Mouse (Mus musculus) C2C12 (cell line): ENCODE data around the gene Chst8. TPM values are rescaled to one million over a fixed set of nuclear protein-coding genes. Genes with fewer than 3 reads are reported as not detected.

ENCODE experiments used
- H3K27me3 ChIP-seq: one replicate; pipeline ENCODE4 v1.6.1; 2011; ENCODE audit not compliant: control insufficient read depth, insufficient read depth, insufficient read length
- H3K36me3 ChIP-seq: one replicate; pipeline ENCODE4 v1.6.1; 2011; ENCODE audit not compliant: control insufficient read depth, insufficient read depth
- H3K4me3 ChIP-seq: one replicate; pipeline ENCODE4 v1.5.1; 2011; ENCODE audit warnings: mild to moderate bottlenecking, control low read depth; ENCODE audit not compliant: poor library complexity, insufficient read depth, severe bottlenecking
- H3K79me2 ChIP-seq: one replicate; pipeline ENCODE4 v1.6.1; 2011; ENCODE audit not compliant: control insufficient read depth, insufficient read depth
- H3K79me3 ChIP-seq: one replicate; pipeline ENCODE4 v1.6.1; 2011; ENCODE audit warnings: low read depth, control low read depth
- H3ac ChIP-seq: one replicate; pipeline ENCODE3; 2011; ENCODE audit warnings: low read depth; ENCODE audit not compliant: control insufficient read depth, insufficient read length
- CEBPB ChIP-seq: IDR thresholded peaks from one replicate; pipeline ENCODE4 v1.6.1; 2011; ENCODE audit warnings: low read depth, mild to moderate bottlenecking, control low read depth, moderate library complexity
- CTCF ChIP-seq: IDR thresholded peaks from one replicate; pipeline ENCODE4 v1.5.1; 2011; ENCODE audit not compliant: control insufficient read depth, insufficient read depth, insufficient read length
- FOSL1 ChIP-seq: IDR thresholded peaks from one replicate; pipeline ENCODE4 v1.8.0; 2011; ENCODE audit warnings: mild to moderate bottlenecking, low read length; ENCODE audit not compliant: poor library complexity, insufficient read depth, severe bottlenecking
- MAX ChIP-seq: IDR thresholded peaks from one replicate; pipeline ENCODE4 v1.6.1; 2011; ENCODE audit warnings: mild to moderate bottlenecking, control low read depth
- MYOD1 ChIP-seq: IDR thresholded peaks from one replicate; pipeline ENCODE4 v1.6.1; 2011; ENCODE audit warnings: low read depth; ENCODE audit not compliant: control insufficient read depth, insufficient read length
- MYOG ChIP-seq: IDR thresholded peaks from one replicate; pipeline ENCODE4 v1.6.1; 2011; ENCODE audit not compliant: control insufficient read depth, insufficient read length; ENCODE audit errors: extremely low read depth
- USF1 ChIP-seq: IDR thresholded peaks from one replicate; pipeline ENCODE4 v1.6.1; 2011; ENCODE audit warnings: low read depth, mild to moderate bottlenecking, control low read depth, moderate library complexity
- polyA plus RNA-seq: library from polyadenylated mRNA; unstranded; fragments of >200 nt; fragmentation: generic; extraction: Trizol; gene quantifications from one replicate; pipeline ENCODE4 v1.2.1, GENCODE M21; 2012; ENCODE audit warnings: missing spikeins

Gene Chst8
- polyA plus RNA-seq, 1 experiment, result 0.09 TPM

GRCm38 (mm10) chr7:34847900-34848299 is 35.4 kb upstream of the Chst8 start:
- H3ac ChIP-seq, result no peak overlapping the region
- H3K36me3 ChIP-seq, result no peaks in the 10 kb centered on the region
- no peaks in the 10 kb centered on the region for H3K79me2 ChIP-seq

GRCm38 (mm10) chr7:34847410-34847809 is 34.9 kb upstream of the Chst8 start:
- Histone ChIP-seq H3K79me2 (no peaks in the 10 kb centered on the region), H3K4me3 (no peak overlapping the region), H3K27me3 (peaks cover 16% of the 10 kb centered on the region), H3ac (no peak overlapping the region), H3K79me3 (no peaks in the 10 kb centered on the region), H3K36me3 (no peaks in the 10 kb centered on the region)
- TF ChIP-seq MYOG, result no peak
- no peak for TF ChIP-seq USF1
- TF ChIP-seq FOSL1, result no peak
- TF ChIP-seq CTCF, result no peak
- TF ChIP-seq MAX, result no peak
- TF ChIP-seq CEBPB, result no peak
- TF ChIP-seq MYOD1, result no peak

More at GRCm38 (mm10) chr7:34847900-34848299, 35.4 kb upstream of the Chst8 start:
- no peak for TF ChIP-seq MYOG
- no peak for TF ChIP-seq MAX
- TF ChIP-seq CTCF, result no peak
- no peak for TF ChIP-seq USF1
- no peak for TF ChIP-seq FOSL1
- no peak for TF ChIP-seq MYOD1
- TF ChIP-seq CEBPB, result no peak
- peaks cover 16% of the 10 kb centered on the region for H3K27me3 ChIP-seq
- H3K4me3 ChIP-seq, result no peak overlapping the region
- no peaks in the 10 kb centered on the region for H3K79me3 ChIP-seq

- no peaks in the 10 kb centered on the region for H3K79me2 ChIP-seq
- H3K79me3 ChIP-seq, result no peaks in the 10 kb centered on the region
- no peak overlapping the region for H3ac ChIP-seq
- no peaks in the 10 kb centered on the region for H3K36me3 ChIP-seq
- H3K4me3 ChIP-seq, result no peak overlapping the region
- no peak for TF ChIP-seq MAX
- peaks cover 7% of the 10 kb centered on the region for H3K27me3 ChIP-seq
These were observed 26.2 kb upstream of the Chst8 start for GRCm38 (mm10) chr7:34838749-34839148.

GRCm38 (mm10) chr7:34838231-34838630 is 25.7 kb upstream of the Chst8 start:
- no peaks in the 10 kb centered on the region for H3K79me2 ChIP-seq
- H3ac ChIP-seq, result no peak overlapping the region
- no peaks in the 10 kb centered on the region for H3K36me3 ChIP-seq
- H3K4me3 ChIP-seq, result no peak overlapping the region
- H3K27me3 ChIP-seq, result peaks cover 4% of the 10 kb centered on the region
- no peaks in the 10 kb centered on the region for H3K79me3 ChIP-seq
- no peak for TF ChIP-seq MAX
- TF ChIP-seq CEBPB, result no peak
- TF ChIP-seq MYOD1, result no peak
- TF ChIP-seq MYOG, result no peak
- no peak for TF ChIP-seq FOSL1
- no peak for TF ChIP-seq USF1
- TF ChIP-seq CTCF, result no peak

GRCm38 (mm10) chr7:34826255-34826909 is 13.9 kb upstream of the Chst8 start:
- H3K36me3 ChIP-seq, result no peaks in the 10 kb centered on the region
- H3K79me2 ChIP-seq, result no peaks in the 10 kb centered on the region
- H3K27me3 ChIP-seq, result peaks cover 16% of the 10 kb centered on the region
- H3K4me3 ChIP-seq, result no peak overlapping the region
- H3ac ChIP-seq, result no peak overlapping the region
- TF ChIP-seq CEBPB (no peak), MAX (no peak), USF1 (no peak), MYOG (no peak), FOSL1 (no peak), CTCF (no peak), MYOD1 (no peak)
- no peaks in the 10 kb centered on the region for H3K79me3 ChIP-seq

- no peak overlapping the region for H3K4me3 ChIP-seq
- H3K79me2 ChIP-seq, result no peaks in the 10 kb centered on the region
- no peaks in the 10 kb centered on the region for H3K36me3 ChIP-seq
- TF ChIP-seq USF1, result no peak
- no peak for TF ChIP-seq FOSL1
- no peak for TF ChIP-seq MAX
- no peak for TF ChIP-seq CTCF
- no peak for TF ChIP-seq MYOD1
- TF ChIP-seq MYOG, result no peak
- TF ChIP-seq CEBPB, result no peak
- H3ac ChIP-seq, result no peak overlapping the region
- H3K27me3 ChIP-seq, result peaks cover 26% of the 10 kb centered on the region
- H3K79me3 ChIP-seq, result no peaks in the 10 kb centered on the region
These were observed 9.1 kb upstream of the Chst8 start for GRCm38 (mm10) chr7:34821587-34821986.
